Mouse (Mus musculus): ENCODE results near the gene Sema5a. TPM values are rescaled to one million over a fixed set of nuclear protein-coding genes. Genes with fewer than 3 reads are reported as not detected.

Gene Sema5a
- polyA plus RNA-seq, 1 experiment, result 1.3 TPM

- DNase-seq, result no peak
- Histone ChIP-seq H3K27ac (ENCODE audit: control insufficient read depth, insufficient read depth, low read length) (no peak overlapping the region), H3K27me3 (ENCODE audit: control insufficient read depth, insufficient read depth, low read length) (no peaks in the 10 kb centered on the region), H3K4me1 (replicated peaks; ENCODE audit: control insufficient read depth, insufficient read depth, low read length) (no peaks in the 10 kb centered on the region), H3K4me3 (ENCODE audit: control insufficient read depth, insufficient read depth, low read length) (no peak overlapping the region), H3K36me3 (ENCODE audit: control insufficient read depth, insufficient read depth, low read length) (no peaks in the 10 kb centered on the region)
- 95% methylated on average over 3 of the region's 3 CpGs for WGBS
- TF ChIP-seq CTCF (IDR thresholded peaks at IDR 0.05; ENCODE audit: borderline replicate concordance, control insufficient read depth, extremely low read depth, insufficient read depth, low read length, poor library complexity) (no peak), POLR2A (IDR thresholded peaks at IDR 0.05; ENCODE audit: control insufficient read depth, extremely low read depth, insufficient read depth, low read length, poor library complexity) (no peak)
Observed at GRCm38 (mm10) chr15:32597189-32597588, 352.6 kb downstream of the Sema5a start.

GRCm38 (mm10) chr15:32607236-32607635 is 362.6 kb downstream of the Sema5a start:
- TF ChIP-seq CTCF (IDR thresholded peaks at IDR 0.05; ENCODE audit: borderline replicate concordance, control insufficient read depth, extremely low read depth, insufficient read depth, low read length, poor library complexity) (no peak), POLR2A (IDR thresholded peaks at IDR 0.05; ENCODE audit: control insufficient read depth, extremely low read depth, insufficient read depth, low read length, poor library complexity) (no peak)
- no peak overlapping the region for H3K4me3 ChIP-seq (ENCODE audit: control insufficient read depth, insufficient read depth, low read length)
- H3K4me1 ChIP-seq (replicated peaks; ENCODE audit: control insufficient read depth, insufficient read depth, low read length), result no peaks in the 10 kb centered on the region
- DNase-seq, result no peak
- no peaks in the 10 kb centered on the region for H3K27me3 ChIP-seq (ENCODE audit: control insufficient read depth, insufficient read depth, low read length)
- H3K36me3 ChIP-seq (ENCODE audit: control insufficient read depth, insufficient read depth, low read length), result no peaks in the 10 kb centered on the region
- 92% methylated on average over 3 of the region's 3 CpGs for WGBS
- no peak overlapping the region for H3K27ac ChIP-seq (ENCODE audit: control insufficient read depth, insufficient read depth, low read length)

GRCm38 (mm10) chr15:32610776-32611175 is 366.2 kb downstream of the Sema5a start:
- no peak for DNase-seq
- TF ChIP-seq POLR2A (IDR thresholded peaks at IDR 0.05; ENCODE audit: control insufficient read depth, extremely low read depth, insufficient read depth, low read length, poor library complexity), result no peak
- TF ChIP-seq CTCF (IDR thresholded peaks at IDR 0.05; ENCODE audit: borderline replicate concordance, control insufficient read depth, extremely low read depth, insufficient read depth, low read length, poor library complexity), result no peak
- Histone ChIP-seq H3K27ac (ENCODE audit: control insufficient read depth, insufficient read depth, low read length) (no peak overlapping the region), H3K4me1 (replicated peaks; ENCODE audit: control insufficient read depth, insufficient read depth, low read length) (no peaks in the 10 kb centered on the region), H3K36me3 (ENCODE audit: control insufficient read depth, insufficient read depth, low read length) (no peaks in the 10 kb centered on the region), H3K27me3 (ENCODE audit: control insufficient read depth, insufficient read depth, low read length) (no peaks in the 10 kb centered on the region), H3K4me3 (ENCODE audit: control insufficient read depth, insufficient read depth, low read length) (no peak overlapping the region)
- 93% methylated on average over 2 of the region's 2 CpGs for WGBS

- 88% methylated on average over 7 of the region's 7 CpGs for WGBS
- TF ChIP-seq CTCF (IDR thresholded peaks at IDR 0.05; ENCODE audit: borderline replicate concordance, control insufficient read depth, extremely low read depth, insufficient read depth, low read length, poor library complexity) (no peak), POLR2A (IDR thresholded peaks at IDR 0.05; ENCODE audit: control insufficient read depth, extremely low read depth, insufficient read depth, low read length, poor library complexity) (no peak)
- H3K4me1 ChIP-seq (replicated peaks; ENCODE audit: control insufficient read depth, insufficient read depth, low read length), result no peaks in the 10 kb centered on the region
- H3K36me3 ChIP-seq (ENCODE audit: control insufficient read depth, insufficient read depth, low read length), result no peaks in the 10 kb centered on the region
- H3K4me3 ChIP-seq (ENCODE audit: control insufficient read depth, insufficient read depth, low read length), result no peak overlapping the region
- DNase-seq, result no peak
- no peaks in the 10 kb centered on the region for H3K27me3 ChIP-seq (ENCODE audit: control insufficient read depth, insufficient read depth, low read length)
- no peak overlapping the region for H3K27ac ChIP-seq (ENCODE audit: control insufficient read depth, insufficient read depth, low read length)
Observed at GRCm38 (mm10) chr15:32611201-32611600, 366.6 kb downstream of the Sema5a start.

- H3K36me3 ChIP-seq (ENCODE audit: control insufficient read depth, insufficient read depth, low read length), result no peaks in the 10 kb centered on the region
- no peaks in the 10 kb centered on the region for H3K4me1 ChIP-seq (replicated peaks; ENCODE audit: control insufficient read depth, insufficient read depth, low read length)
- H3K27me3 ChIP-seq (ENCODE audit: control insufficient read depth, insufficient read depth, low read length), result no peaks in the 10 kb centered on the region
- no peak overlapping the region for H3K4me3 ChIP-seq (ENCODE audit: control insufficient read depth, insufficient read depth, low read length)
- no peak for TF ChIP-seq CTCF (IDR thresholded peaks at IDR 0.05; ENCODE audit: borderline replicate concordance, control insufficient read depth, extremely low read depth, insufficient read depth, low read length, poor library complexity)
- TF ChIP-seq POLR2A (IDR thresholded peaks at IDR 0.05; ENCODE audit: control insufficient read depth, extremely low read depth, insufficient read depth, low read length, poor library complexity), result no peak
- WGBS, result 90% methylated on average over 6 of the region's 6 CpGs
- H3K27ac ChIP-seq (ENCODE audit: control insufficient read depth, insufficient read depth, low read length), result no peak overlapping the region
- DNase-seq, result no peak
Observed at GRCm38 (mm10) chr15:32613718-32614117, 369.1 kb downstream of the Sema5a start.

- H3K36me3 ChIP-seq (ENCODE audit: control insufficient read depth, insufficient read depth, low read length), result no peaks in the 10 kb centered on the region
- 93% methylated on average over 5 of the region's 5 CpGs for WGBS
- DNase-seq, result no peak
- H3K4me3 ChIP-seq (ENCODE audit: control insufficient read depth, insufficient read depth, low read length), result no peak overlapping the region
- H3K27ac ChIP-seq (ENCODE audit: control insufficient read depth, insufficient read depth, low read length), result no peak overlapping the region
- no peaks in the 10 kb centered on the region for H3K4me1 ChIP-seq (replicated peaks; ENCODE audit: control insufficient read depth, insufficient read depth, low read length)
- TF ChIP-seq CTCF (IDR thresholded peaks at IDR 0.05; ENCODE audit: borderline replicate concordance, control insufficient read depth, extremely low read depth, insufficient read depth, low read length, poor library complexity), result no peak
- TF ChIP-seq POLR2A (IDR thresholded peaks at IDR 0.05; ENCODE audit: control insufficient read depth, extremely low read depth, insufficient read depth, low read length, poor library complexity), result no peak
- no peaks in the 10 kb centered on the region for H3K27me3 ChIP-seq (ENCODE audit: control insufficient read depth, insufficient read depth, low read length)
Observed at GRCm38 (mm10) chr15:32615773-32616172, 371.2 kb downstream of the Sema5a start.

GRCm38 (mm10) chr15:32619199-32619598 is 374.6 kb downstream of the Sema5a start:
- no peak for DNase-seq
- Histone ChIP-seq H3K4me3 (ENCODE audit: control insufficient read depth, insufficient read depth, low read length) (no peak overlapping the region), H3K4me1 (replicated peaks; ENCODE audit: control insufficient read depth, insufficient read depth, low read length) (no peaks in the 10 kb centered on the region), H3K27ac (ENCODE audit: control insufficient read depth, insufficient read depth, low read length) (no peak overlapping the region), H3K27me3 (ENCODE audit: control insufficient read depth, insufficient read depth, low read length) (no peaks in the 10 kb centered on the region), H3K36me3 (ENCODE audit: control insufficient read depth, insufficient read depth, low read length) (no peaks in the 10 kb centered on the region)
- 71% methylated on average over 2 of the region's 2 CpGs for WGBS
- TF ChIP-seq CTCF (IDR thresholded peaks at IDR 0.05; ENCODE audit: borderline replicate concordance, control insufficient read depth, extremely low read depth, insufficient read depth, low read length, poor library complexity), result no peak
- no peak for TF ChIP-seq POLR2A (IDR thresholded peaks at IDR 0.05; ENCODE audit: control insufficient read depth, extremely low read depth, insufficient read depth, low read length, poor library complexity)
